Comparison of ENCODE assay signal across 9 mouse cellular contexts in genomic region chr1:54837721-54838485, GRCm38 (mm10).
DNase-seq lines count a peak whose midpoint lies in the region; ATAC-seq lines count a peak whose summit lies in the region.
"Had no signal": no experiment of that assay in that cellular context is flagged by ENCODE, and none has a peak within 500 bp of the region (broad histone marks: within the 10 kb centered on the region; RNA-seq: fewer than 3 reads in every experiment).

No protein-coding gene starts in this region.

- no peak for ATAC-seq in heart, embryonic 12.5 days (ENCODE audit: insufficient number of reproducible peaks, low FRiP score)
- ATAC-seq in heart, embryonic 16.5 days (replicated peaks; ENCODE audit: extremely low read depth, insufficient read depth, low FRiP score): no peak
- ATAC-seq in megakaryocyte, adult 5-6 weeks (ENCODE audit: poor library complexity, severe bottlenecking): peak; percentile 77

- no peak overlapping the region for H3K9ac ChIP-seq in heart, embryonic 12.5 days
- H3K9ac ChIP-seq in heart, embryonic 16.5 days (ENCODE audit: low read length): no peak overlapping the region

- H3K4me1 ChIP-seq in heart, embryonic 12.5 days (replicated peaks): peaks cover 38% of the 10 kb centered on the region
- H3K4me1 ChIP-seq in heart, embryonic 16.5 days (ENCODE audit: control insufficient read depth, insufficient read depth, low read length): peaks cover 20% of the 10 kb centered on the region

- no peak overlapping the region for H3K27ac ChIP-seq in heart, embryonic 12.5 days (ENCODE audit: poor library complexity, severe bottlenecking)
- H3K27ac ChIP-seq in heart, embryonic 16.5 days (ENCODE audit: low read length): peak overlapping the region; percentile 56

- no peaks in the 10 kb centered on the region for H3K27me3 ChIP-seq in heart, embryonic 12.5 days (replicated peaks)
- H3K27me3 ChIP-seq in heart, embryonic 16.5 days (ENCODE audit: control insufficient read depth, insufficient read depth, low read length): no peaks in the 10 kb centered on the region

- H3K4me2 ChIP-seq in heart, embryonic 12.5 days: no peak overlapping the region
- peak overlapping the region; percentile 33 for H3K4me2 ChIP-seq in heart, embryonic 16.5 days (ENCODE audit: low read depth, low read length)
- H3K4me2 ChIP-seq: midbrain, embryonic 11.5 days had no signal

- WGBS in heart, embryonic 12.5 days: 58% methylated on average over 17 of the region's 17 CpGs
- 55% methylated on average over 17 of the region's 17 CpGs for WGBS in heart, embryonic 16.5 days

- H3K4me3 ChIP-seq in heart, embryonic 12.5 days: no peak overlapping the region
- no peak overlapping the region for H3K4me3 ChIP-seq in heart, embryonic 16.5 days (ENCODE audit: low read length)

- peak; percentile 62 to 69 for DNase-seq in heart, adult 18-20 months
- peak; percentile 38 for DNase-seq in c-Kit-positive CD71-negative TER-119-negative erythroid progenitor cells, embryonic 14.5 days (ENCODE audit: low read depth)
- DNase-seq in B cell, adult 2 months: no peak
- DNase-seq in spleen, postnatal 10 days (ENCODE audit: low spot score in 2 of 2): no peak
- DNase-seq in right cerebral cortex, adult 2 months (ENCODE audit: low spot score in 2 of 2): no peak

- H3K9me3 ChIP-seq in heart, embryonic 12.5 days (replicated peaks): no peaks in the 10 kb centered on the region
- H3K9me3 ChIP-seq in heart, embryonic 16.5 days (replicated peaks; ENCODE audit: control insufficient read depth, low read length): no peaks in the 10 kb centered on the region

- H3K36me3 ChIP-seq in heart, embryonic 12.5 days: no peaks in the 10 kb centered on the region
- H3K36me3 ChIP-seq in heart, embryonic 16.5 days (ENCODE audit: control insufficient read depth, insufficient read depth): no peaks in the 10 kb centered on the region

Comparison
In these comparisons a context has a peak if more than half of its experiments do, and no peak if none do; other contexts are left out.
1. DNase-seq: peak in heart, adult 18-20 months (2 of 2) and c-Kit-positive CD71-negative TER-119-negative erythroid progenitor cells, embryonic 14.5 days (single experiment); none in B cell, adult 2 months (0 of 2), spleen, postnatal 10 days (0 of 2) and right cerebral cortex, adult 2 months (0 of 2).